Mouse (Mus musculus) heart, embryonic 11.5 days (tissue): ENCODE data around the gene A430078G23Rik. TPM values are rescaled to one million over a fixed set of nuclear protein-coding genes. Genes with fewer than 3 reads are reported as not detected.
"Not testable (repeated sequence)": the region's sequence is repeated elsewhere in the genome, so short reads cannot be mapped to it uniquely, and the experiment has no call there.

Experiments
- ATAC-seq: fragments of 200-750 bp; cut with Nextera tagmentation; replicated peaks from 2 replicates; pipeline ENCODE4 v1.8.0; 2017; ENCODE audit warnings: moderate library complexity; ENCODE audit not compliant: insufficient number of reproducible peaks, low FRiP score, low TSS enrichment
- H3K27ac ChIP-seq: fragments of 300-500 bp; sonication (generic); 2 replicates; pipeline ENCODE4 v1.5.1; 2014; ENCODE audit warnings: mild to moderate bottlenecking, low read depth, low read length
- H3K27me3 ChIP-seq: fragments of 300-500 bp; sonication (generic); 2 replicates; pipeline ENCODE4 v1.6.1; 2014; ENCODE audit warnings: mild to moderate bottlenecking, low read length, mixed read lengths; ENCODE audit not compliant: control insufficient read depth, insufficient read depth
- H3K36me3 ChIP-seq: fragments of 300-500 bp; sonication (generic); 2 replicates; pipeline ENCODE4 v1.6.1; 2014; ENCODE audit warnings: mild to moderate bottlenecking, low read length, moderate library complexity, mixed read lengths; ENCODE audit not compliant: control insufficient read depth, insufficient read depth
- H3K4me1 ChIP-seq: fragments of 300-500 bp; sonication (generic); 2 replicates; pipeline ENCODE4 v1.6.1; 2014; ENCODE audit warnings: low read length; ENCODE audit not compliant: control insufficient read depth, insufficient read depth
- H3K4me2 ChIP-seq: fragments of 300-500 bp; sonication (generic); 2 replicates; pipeline ENCODE4 v1.6.1; 2014; ENCODE audit warnings: mild to moderate bottlenecking, moderate library complexity
- H3K4me3 ChIP-seq: fragments of 300-500 bp; sonication (generic); 2 replicates; pipeline ENCODE4 v1.5.1; 2014; ENCODE audit warnings: low read depth, low read length
- H3K9ac ChIP-seq: fragments of 300-500 bp; sonication (generic); 2 replicates; pipeline ENCODE4 v1.6.1; 2014; ENCODE audit warnings: mild to moderate bottlenecking, low read depth, low read length, moderate library complexity
- H3K9me3 ChIP-seq: fragments of 300-500 bp; sonication (generic); replicated peaks from 2 replicates; pipeline ENCODE4 v1.6.1; 2016; ENCODE audit warnings: low read length; ENCODE audit not compliant: control insufficient read depth
- WGBS: fragments of 180-500 bp; shearing (Covaris S2); extraction: QIAGEN DNeasy Blood & Tissue Kit; methylation state at CpG from one replicate; pipeline ENCODE4 v1.1.7; 2014; ENCODE audit not compliant: insufficient replicate concordance; 5-methylcytosine and 5-hydroxymethylcytosine counted together
- polyA plus RNA-seq: library from polyadenylated mRNA; unstranded; fragments of >200 nt; fragmentation: Nextera tagmentation; extraction: Ambion mirVana; gene quantifications from 2 replicates; pipeline ENCODE4 v1.2.1, GENCODE M21; 2014

Gene A430078G23Rik
- polyA plus RNA-seq, 1 experiment from 2014 or later = 0.10 TPM

DNA sequence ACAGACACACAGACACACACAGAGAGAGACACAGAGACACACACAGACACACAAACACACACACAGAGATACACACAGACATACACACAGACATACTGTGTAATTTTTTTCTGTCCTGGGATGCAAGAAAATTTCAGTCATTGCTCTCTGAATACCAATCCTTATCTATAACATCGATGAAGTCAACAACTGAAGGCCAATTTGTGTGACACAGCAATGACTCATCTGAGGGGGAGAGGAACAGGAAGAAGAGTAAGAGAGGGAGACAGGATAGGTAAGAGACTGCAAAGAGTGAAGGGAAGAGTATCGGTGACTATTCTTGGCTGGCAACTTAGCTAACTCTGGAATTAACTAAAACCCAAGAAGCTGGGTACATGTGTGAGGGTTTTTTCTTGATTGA lies 29.0 kb upstream of the A430078G23Rik start:
- Histone ChIP-seq H3K36me3 (no peaks in the 10 kb centered on the region), H3K4me1 (no peaks in the 10 kb centered on the region), H3K9me3 (no peaks in the 10 kb centered on the region), H3K9ac (no peak overlapping the region), H3K4me2 (no peak overlapping the region), H3K27ac (no peak overlapping the region), H3K4me3 (no peak overlapping the region), H3K27me3 (no peaks in the 10 kb centered on the region)
- WGBS = 60% methylated on average over 2 of the region's 2 CpGs
- no peak for ATAC-seq

DNA sequence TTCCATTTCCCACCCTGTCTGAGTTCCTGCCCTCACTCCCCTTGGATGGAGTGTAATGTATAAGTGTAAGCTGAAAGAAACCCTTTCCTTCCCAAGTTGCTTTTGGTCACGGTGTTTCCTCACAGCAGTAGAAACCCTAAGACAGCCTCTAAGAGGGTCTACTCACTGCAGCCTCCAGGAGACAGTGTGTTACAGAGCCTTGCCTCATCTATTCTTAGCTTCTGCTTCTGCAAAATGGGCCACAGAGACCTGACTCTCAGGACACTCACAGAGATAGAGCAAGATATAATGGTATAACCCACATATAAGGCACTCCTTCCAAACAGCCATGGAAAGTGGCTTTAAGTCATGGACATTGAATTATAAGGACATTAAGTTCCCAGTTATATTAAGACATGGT lies 26.2 kb upstream of the A430078G23Rik start:
- no peak overlapping the region for H3K9ac ChIP-seq
- H3K9me3 ChIP-seq = no peaks in the 10 kb centered on the region
- H3K27me3 ChIP-seq = no peaks in the 10 kb centered on the region
- H3K4me1 ChIP-seq = no peaks in the 10 kb centered on the region
- no peak overlapping the region for H3K4me3 ChIP-seq
- no peak for ATAC-seq
- H3K4me2 ChIP-seq = no peak overlapping the region
- no peaks in the 10 kb centered on the region for H3K36me3 ChIP-seq
- H3K27ac ChIP-seq = no peak overlapping the region
- WGBS = 63% methylated on average over 1 of the region's 1 CpGs

DNA sequence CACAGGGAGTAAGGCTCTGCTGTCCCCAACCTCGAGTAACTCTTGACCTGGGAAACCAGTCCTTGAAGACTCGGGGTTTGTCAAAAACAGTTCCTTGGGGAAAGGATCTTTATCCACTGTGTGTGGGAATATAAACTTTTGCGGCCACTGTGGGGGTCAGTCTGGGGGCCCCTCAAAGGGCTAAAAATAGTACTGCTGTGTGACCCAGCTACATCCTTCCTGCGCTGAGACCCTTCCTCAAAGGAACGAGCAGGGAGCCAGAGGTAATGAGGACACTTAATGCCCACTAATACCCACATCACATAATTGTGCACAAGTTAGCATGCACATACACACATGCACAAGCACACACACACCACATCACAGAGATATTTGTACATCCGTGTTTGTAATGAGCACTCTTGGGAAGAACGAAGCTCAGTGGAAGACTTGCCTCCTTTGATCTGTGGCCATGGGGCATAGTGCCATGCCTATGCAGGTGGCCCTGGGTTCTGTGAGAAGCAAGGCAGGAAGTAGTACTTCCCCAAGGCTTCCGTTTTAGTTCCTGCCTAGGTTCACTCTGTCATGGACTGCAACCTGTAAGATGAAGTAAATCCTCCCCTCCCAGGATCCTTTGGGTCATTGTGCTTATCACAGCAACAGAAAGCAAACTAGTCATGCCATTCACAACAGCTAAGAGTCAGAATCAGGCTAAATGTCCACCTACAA lies 25.5 kb upstream of the A430078G23Rik start:
- Histone ChIP-seq H3K4me3 (no peak overlapping the region), H3K4me2 (no peak overlapping the region), H3K36me3 (no peaks in the 10 kb centered on the region), H3K27ac (no peak overlapping the region), H3K9ac (no peak overlapping the region), H3K27me3 (no peaks in the 10 kb centered on the region), H3K9me3 (no peaks in the 10 kb centered on the region), H3K4me1 (no peaks in the 10 kb centered on the region)
- ATAC-seq = no peak
- WGBS = 69% methylated on average over 8 of the region's 8 CpGs

DNA sequence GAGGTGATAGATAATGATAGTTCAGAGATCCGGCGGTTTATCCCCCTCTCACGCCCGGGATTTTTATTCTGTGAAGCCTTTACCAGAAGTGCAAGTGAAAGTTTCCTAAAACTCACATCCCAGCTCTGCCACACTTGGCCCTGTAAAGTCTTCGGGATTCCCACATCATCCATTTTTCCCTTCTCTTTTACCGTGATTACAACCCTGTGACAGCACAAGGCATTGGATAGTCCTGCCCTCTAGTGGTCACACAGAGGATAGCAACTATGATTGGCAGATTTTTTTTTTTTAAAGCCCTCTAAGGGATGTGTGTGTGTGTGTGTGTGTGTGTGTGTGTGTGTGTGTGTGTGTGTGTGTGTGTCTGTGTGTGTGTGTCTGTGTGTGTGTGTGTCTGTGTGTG lies 22.6 kb upstream of the A430078G23Rik start:
- Histone ChIP-seq H3K4me3 (no peak overlapping the region), H3K27ac (no peak overlapping the region), H3K4me2 (no peak overlapping the region), H3K36me3 (no peaks in the 10 kb centered on the region), H3K9me3 (no peaks in the 10 kb centered on the region), H3K27me3 (no peaks in the 10 kb centered on the region), H3K4me1 (no peaks in the 10 kb centered on the region), H3K9ac (no peak overlapping the region)
- no peak for ATAC-seq
- WGBS = 49% methylated on average over 6 of the region's 6 CpGs

DNA sequence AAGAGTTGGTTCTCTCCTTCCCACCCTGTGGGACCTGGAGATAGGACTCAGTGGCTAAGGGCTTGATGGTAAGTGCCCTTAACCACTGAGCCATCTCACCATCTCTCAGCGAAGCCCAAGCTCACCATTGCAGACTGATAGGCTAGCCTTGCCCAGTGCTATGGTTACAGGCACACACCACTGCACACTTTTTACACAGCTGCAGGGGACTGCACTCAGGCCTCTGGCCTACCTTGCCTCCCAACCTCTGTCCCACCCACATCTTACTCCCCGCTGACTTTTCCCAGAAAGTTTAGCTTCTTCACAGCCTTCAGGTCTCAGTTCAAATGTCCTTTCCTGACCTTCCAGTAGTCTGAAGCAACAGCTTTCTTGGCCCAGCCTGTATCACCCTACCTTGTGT lies 21.5 kb upstream of the A430078G23Rik start:
- H3K4me2 ChIP-seq = no peak overlapping the region
- no peak for ATAC-seq
- H3K27ac ChIP-seq = no peak overlapping the region
- no peaks in the 10 kb centered on the region for H3K9me3 ChIP-seq
- H3K4me3 ChIP-seq = no peak overlapping the region
- H3K27me3 ChIP-seq = no peaks in the 10 kb centered on the region
- no peaks in the 10 kb centered on the region for H3K4me1 ChIP-seq
- no peak overlapping the region for H3K9ac ChIP-seq
- 72% methylated on average over 2 of the region's 2 CpGs for WGBS
- H3K36me3 ChIP-seq = no peaks in the 10 kb centered on the region

DNA sequence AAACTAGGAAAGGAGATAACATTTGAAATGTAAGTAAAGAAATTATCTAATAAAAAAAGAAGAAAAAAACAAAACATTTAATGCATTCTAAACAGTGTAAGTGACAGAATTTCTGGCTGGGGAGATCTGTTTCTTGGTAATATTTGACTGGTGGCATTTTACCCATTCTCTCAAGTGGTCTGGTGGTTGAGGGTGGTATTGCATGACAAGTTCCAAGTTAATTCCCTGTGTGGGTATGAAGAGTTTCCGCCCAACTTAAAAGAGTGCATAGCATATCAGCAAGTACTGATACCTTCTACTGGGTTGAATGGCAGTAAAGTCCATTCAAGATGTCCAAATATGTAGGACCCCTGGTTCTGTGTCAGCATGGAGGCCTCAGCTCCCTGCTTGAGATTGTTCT lies 17.3 kb upstream of the A430078G23Rik start:
- no peaks in the 10 kb centered on the region for H3K9me3 ChIP-seq
- ATAC-seq = no peak
- H3K4me2 ChIP-seq = no peak overlapping the region
- no peak overlapping the region for H3K9ac ChIP-seq
- H3K36me3 ChIP-seq = no peaks in the 10 kb centered on the region
- H3K4me3 ChIP-seq = no peak overlapping the region
- 82% methylated on average over 1 of the region's 1 CpGs for WGBS
- no peaks in the 10 kb centered on the region for H3K27me3 ChIP-seq
- no peaks in the 10 kb centered on the region for H3K4me1 ChIP-seq
- H3K27ac ChIP-seq = no peak overlapping the region

DNA sequence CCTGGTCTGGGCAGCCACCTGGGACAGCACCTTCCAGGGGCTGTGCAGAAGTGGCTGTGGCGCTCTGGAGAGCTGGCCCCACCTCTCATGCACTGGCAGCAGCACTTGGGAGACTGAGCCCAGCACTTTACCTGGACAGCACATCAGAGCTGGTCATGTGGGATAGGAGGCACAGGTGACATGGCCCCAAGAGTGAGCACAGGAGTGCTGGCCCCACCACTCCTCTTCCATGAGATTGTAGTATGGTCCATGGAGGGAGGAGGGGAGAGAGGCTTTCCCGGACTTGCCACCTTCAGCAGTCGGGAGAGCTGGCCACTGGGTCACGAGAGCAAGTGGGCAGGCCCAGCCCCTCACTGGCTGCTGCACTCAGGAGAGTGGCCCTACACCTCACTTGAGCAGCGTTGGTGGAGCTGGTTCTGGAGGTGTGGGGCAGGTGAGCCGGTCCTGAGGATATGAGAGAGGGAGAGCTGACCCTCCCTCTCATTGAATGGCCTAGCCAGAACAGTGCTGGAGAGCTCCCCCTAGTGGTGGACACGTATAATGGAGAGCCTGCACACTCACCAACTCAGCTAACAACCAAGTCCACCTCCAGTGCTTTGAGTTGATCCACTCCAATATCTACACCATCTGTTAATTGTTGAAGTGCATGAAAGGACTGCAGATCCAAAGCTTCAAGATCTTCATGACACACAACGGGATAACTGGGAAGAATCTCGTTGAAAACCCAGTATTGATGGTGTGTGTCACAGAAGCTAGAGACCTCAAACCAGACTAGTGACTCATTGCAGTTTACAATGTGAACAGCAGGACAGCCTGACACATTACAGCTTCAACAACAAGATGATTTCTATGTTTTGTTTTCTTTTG lies 16.3 kb upstream of the A430078G23Rik start:
- Histone ChIP-seq H3K27me3 (no peaks in the 10 kb centered on the region), H3K27ac (no peak overlapping the region), H3K4me3 (no peak overlapping the region), H3K36me3 (no peaks in the 10 kb centered on the region), H3K9ac (no peak overlapping the region), H3K9me3 (no peaks in the 10 kb centered on the region), H3K4me2 (no peak overlapping the region), H3K4me1 (no peaks in the 10 kb centered on the region)
- 0 out of 2 replicates have a peak, but pooled peaks have one; percentile 2 for ATAC-seq
- WGBS = 64% methylated on average over 9 of the region's 9 CpGs

DNA sequence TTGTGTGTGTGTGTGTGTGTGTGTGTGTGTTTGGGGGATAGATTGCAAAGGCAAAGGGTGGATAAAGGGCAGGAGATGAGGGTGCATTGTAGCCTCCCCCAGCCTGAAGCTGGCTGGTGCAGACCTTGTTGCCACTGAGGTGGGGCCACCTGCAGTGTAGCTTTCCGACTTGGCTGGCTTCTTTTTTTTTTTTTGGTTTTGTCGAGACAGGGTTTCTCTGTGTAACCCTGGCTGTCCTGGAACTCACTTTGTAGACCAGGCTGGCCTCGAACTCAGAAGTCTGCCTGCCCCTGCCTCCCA lies 15.7 kb upstream of the A430078G23Rik start:
- ATAC-seq, H3K27ac ChIP-seq, H3K27me3 ChIP-seq, H3K36me3 ChIP-seq, H3K4me3 ChIP-seq, H3K4me1 ChIP-seq, H3K9ac ChIP-seq, H3K9me3 ChIP-seq, H3K4me2 ChIP-seq: not testable (repeated sequence)
- WGBS = 66% methylated on average over 3 of the region's 3 CpGs

DNA sequence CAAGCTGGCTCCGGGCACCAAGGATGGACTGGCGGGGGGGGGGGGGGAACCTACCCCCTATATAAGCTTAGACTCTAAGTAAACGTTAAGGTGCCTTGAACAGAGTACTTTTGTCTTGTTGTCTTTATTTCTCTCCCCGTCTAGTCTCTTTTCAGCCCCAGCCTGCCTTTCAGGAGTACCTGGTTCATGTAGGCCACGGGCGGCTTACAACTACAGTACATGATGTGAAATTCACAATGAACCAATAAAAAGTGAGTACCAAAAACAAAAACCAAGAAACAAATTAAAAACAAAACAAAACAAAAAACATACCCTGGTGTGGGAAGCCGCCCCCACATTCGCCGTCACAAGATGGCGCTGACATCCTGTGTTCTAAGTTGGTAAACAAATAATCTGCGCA lies 15.2 kb upstream of the A430078G23Rik start:
- H3K36me3 ChIP-seq = no peaks in the 10 kb centered on the region
- no peak overlapping the region for H3K9ac ChIP-seq
- H3K4me3 ChIP-seq = no peak overlapping the region
- no peak overlapping the region for H3K27ac ChIP-seq
- no peaks in the 10 kb centered on the region for H3K4me1 ChIP-seq
- WGBS = 88% methylated on average over 10 of the region's 11 CpGs
- H3K4me2 ChIP-seq = no peak overlapping the region
- H3K27me3 ChIP-seq = no peaks in the 10 kb centered on the region
- H3K9me3 ChIP-seq = no peaks in the 10 kb centered on the region
- ATAC-seq = no peak
